Mouse (Mus musculus): ENCODE measurements around the gene Fam107a. TPM values are rescaled to one million over a fixed set of nuclear protein-coding genes. Genes with fewer than 3 reads are reported as not detected.

Fam107a gene
- polyA plus RNA-seq, 1 experiment, result 0.16 TPM

DNA sequence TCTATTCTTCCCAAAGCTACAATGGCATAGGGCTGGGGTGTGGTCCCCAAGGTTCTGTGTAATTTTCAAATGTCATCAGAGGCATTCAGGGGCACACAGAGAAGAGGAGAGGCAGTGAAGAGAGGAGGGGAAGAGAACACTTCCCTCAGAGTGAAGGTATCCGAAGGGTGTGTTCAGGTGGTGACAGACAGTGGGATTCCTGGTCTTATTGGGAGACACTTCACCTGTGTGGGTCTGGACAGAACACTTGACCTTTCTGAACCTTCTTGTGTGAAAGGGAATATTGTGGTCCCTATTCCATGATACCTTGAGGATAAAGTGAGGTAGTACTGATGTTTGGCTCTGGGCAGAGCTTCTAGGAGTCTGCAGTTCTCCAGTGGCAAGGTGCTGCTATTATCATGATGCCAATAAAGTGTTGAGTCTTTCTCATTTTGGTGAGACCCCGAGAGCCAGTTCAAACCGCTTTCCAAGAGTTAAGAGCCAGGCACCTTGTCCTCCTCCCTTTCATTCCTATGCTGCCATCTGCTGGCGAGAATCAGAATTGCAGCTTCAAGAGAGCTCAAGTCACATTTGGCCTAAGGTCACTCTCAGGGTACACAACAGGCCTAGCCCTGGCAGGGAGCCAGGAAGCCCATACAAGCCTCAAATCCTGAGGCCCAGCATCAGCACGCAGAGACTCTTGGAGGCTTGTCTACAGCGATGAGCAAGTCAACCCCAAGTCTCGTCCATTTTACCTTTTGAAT, 28.6 kb upstream of the Fam107a start:
- Histone ChIP-seq H3K36me3 (ENCODE audit: control insufficient read depth, insufficient read depth, low read length) (peaks cover 2% of the 10 kb centered on the region; the same call in 1 of the 2 replicates), H3K27ac (ENCODE audit: insufficient read depth, low read depth, low read length) (no peak overlapping the region), H3K27me3 (ENCODE audit: control insufficient read depth, insufficient read depth, low read length) (no peaks in the 10 kb centered on the region), H3K4me3 (ENCODE audit: low read depth, low read length) (no peak overlapping the region), H3K4me1 (ENCODE audit: control insufficient read depth, insufficient read depth, insufficient read length, low read length) (no peaks in the 10 kb centered on the region)
- TF ChIP-seq POLR2A (IDR thresholded peaks at IDR 0.05; ENCODE audit: low read depth, low read length) (no peak), CTCF (IDR thresholded peaks at IDR 0.05; ENCODE audit: extremely low read depth, insufficient read length, insufficient replicate concordance, low read depth, low read length) (peak; percentile 89; the same call in 1 of the 2 replicates)
- 29% methylated on average over 7 of the region's 7 CpGs for WGBS

DNA sequence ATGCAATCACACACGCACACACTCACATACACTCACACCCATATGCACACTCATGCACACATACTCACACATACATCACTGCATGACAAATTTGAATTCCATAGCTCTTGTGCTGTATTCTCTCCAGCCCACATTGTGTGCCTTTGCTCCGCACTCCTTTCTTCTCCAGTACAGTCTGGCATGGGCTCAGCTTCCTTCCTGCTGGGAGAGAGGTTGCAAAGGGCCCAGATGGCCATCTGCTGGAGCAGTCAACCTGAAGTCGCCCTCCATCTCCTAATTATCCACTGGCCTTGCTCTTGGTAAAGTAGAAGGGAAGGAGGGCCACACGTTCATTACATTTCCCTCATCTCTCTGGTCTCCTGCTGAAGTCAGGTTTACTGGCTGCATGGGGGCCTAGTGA, 27.7 kb upstream of the Fam107a start:
- Histone ChIP-seq H3K36me3 (ENCODE audit: control insufficient read depth, insufficient read depth, low read length) (no peaks in the 10 kb centered on the region), H3K4me1 (ENCODE audit: control insufficient read depth, insufficient read depth, insufficient read length, low read length) (no peaks in the 10 kb centered on the region), H3K4me3 (ENCODE audit: low read depth, low read length) (no peak overlapping the region), H3K27me3 (ENCODE audit: control insufficient read depth, insufficient read depth, low read length) (no peaks in the 10 kb centered on the region), H3K27ac (ENCODE audit: insufficient read depth, low read depth, low read length) (no peak overlapping the region)
- TF ChIP-seq CTCF (IDR thresholded peaks at IDR 0.05; ENCODE audit: extremely low read depth, insufficient read length, insufficient replicate concordance, low read depth, low read length) (no peak), POLR2A (IDR thresholded peaks at IDR 0.05; ENCODE audit: low read depth, low read length) (no peak)
- WGBS, result 91% methylated on average over 4 of the region's 4 CpGs

DNA sequence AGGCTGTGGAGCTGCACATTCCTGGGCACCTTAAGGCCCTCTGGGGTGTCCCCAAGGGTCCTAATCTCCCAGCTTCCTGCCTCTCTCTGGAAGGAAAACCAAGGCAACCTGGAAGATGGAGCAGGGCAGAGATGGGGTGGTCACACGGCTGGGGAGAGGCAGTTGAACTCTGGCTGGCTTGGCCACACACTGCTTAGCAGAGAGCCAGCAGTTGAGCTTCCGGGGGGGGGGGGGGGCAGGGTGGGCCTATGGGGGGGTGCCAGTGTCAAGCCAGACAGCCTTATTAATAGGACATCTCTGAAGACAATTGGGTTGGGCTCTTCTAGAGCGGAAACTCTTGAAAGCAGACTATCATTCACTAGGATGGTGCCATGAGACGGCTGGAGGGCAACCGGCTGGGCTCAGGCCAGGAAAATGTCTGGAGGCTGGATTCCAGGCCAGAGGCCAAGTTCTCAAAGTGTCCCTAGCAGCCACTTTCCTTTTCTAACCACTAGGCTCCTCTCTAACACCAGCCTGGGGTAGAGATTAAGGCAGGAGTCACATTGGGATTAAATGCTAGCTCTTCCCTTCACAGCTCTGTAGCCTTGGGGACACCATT, 24.8 kb upstream of the Fam107a start:
- Histone ChIP-seq H3K4me3 (ENCODE audit: low read depth, low read length) (no peak overlapping the region), H3K36me3 (ENCODE audit: control insufficient read depth, insufficient read depth, low read length) (no peaks in the 10 kb centered on the region), H3K27me3 (ENCODE audit: control insufficient read depth, insufficient read depth, low read length) (no peaks in the 10 kb centered on the region), H3K4me1 (ENCODE audit: control insufficient read depth, insufficient read depth, insufficient read length, low read length) (no peaks in the 10 kb centered on the region), H3K27ac (ENCODE audit: insufficient read depth, low read depth, low read length) (no peak overlapping the region)
- 66% methylated on average over 5 of the region's 5 CpGs for WGBS
- TF ChIP-seq POLR2A (IDR thresholded peaks at IDR 0.05; ENCODE audit: low read depth, low read length) (no peak), CTCF (IDR thresholded peaks at IDR 0.05; ENCODE audit: extremely low read depth, insufficient read length, insufficient replicate concordance, low read depth, low read length) (no peak)

DNA sequence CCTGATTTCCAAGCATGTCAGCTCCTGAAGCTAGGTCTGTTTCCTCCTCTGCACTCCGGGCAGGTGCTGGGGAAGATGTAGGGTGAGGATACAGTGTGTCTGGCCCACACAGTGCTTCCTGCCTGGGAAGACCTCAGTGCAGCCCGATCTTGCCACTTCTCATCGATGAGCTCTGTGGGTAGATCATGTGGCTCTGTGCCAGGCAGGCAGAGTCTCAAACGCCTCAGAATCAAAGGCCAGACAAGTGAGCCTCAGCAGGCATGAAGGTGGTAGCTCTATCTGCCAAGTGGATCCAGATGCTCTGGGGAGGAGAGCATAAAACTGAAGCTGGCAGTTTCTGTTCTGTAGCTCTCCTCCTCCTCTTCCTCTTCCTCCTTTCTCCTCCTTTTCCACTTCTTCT, 22.4 kb upstream of the Fam107a start:
- WGBS, result 41% methylated on average over 4 of the region's 4 CpGs
- Histone ChIP-seq H3K4me3 (ENCODE audit: low read depth, low read length) (no peak overlapping the region), H3K4me1 (ENCODE audit: control insufficient read depth, insufficient read depth, insufficient read length, low read length) (no peaks in the 10 kb centered on the region), H3K36me3 (ENCODE audit: control insufficient read depth, insufficient read depth, low read length) (no peaks in the 10 kb centered on the region), H3K27ac (ENCODE audit: insufficient read depth, low read depth, low read length) (no peak overlapping the region), H3K27me3 (ENCODE audit: control insufficient read depth, insufficient read depth, low read length) (no peaks in the 10 kb centered on the region)
- no peak for TF ChIP-seq CTCF (IDR thresholded peaks at IDR 0.05; ENCODE audit: extremely low read depth, insufficient read length, insufficient replicate concordance, low read depth, low read length)
- TF ChIP-seq POLR2A (IDR thresholded peaks at IDR 0.05; ENCODE audit: low read depth, low read length), result no peak

DNA sequence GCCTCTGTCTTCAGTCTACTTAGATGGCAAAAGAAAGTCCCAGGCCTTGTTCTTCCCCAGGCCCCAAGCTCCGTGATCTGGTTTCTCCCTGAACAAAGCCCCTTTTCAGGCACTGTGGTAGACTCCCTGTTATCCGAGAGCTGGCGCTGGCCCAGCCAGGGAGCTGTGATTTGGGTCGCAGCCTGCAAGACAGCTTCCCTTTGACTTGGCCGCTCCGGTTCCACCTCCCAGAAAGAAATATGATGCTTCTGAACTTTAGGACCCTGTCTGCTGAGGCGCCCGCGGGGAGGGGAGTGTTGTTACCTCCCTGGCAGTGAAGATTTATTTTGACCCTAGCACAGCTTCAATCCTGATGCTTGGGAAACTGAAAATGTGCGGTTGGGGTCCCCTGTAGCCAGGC, 18.1 kb upstream of the Fam107a start:
- 60% methylated on average over 10 of the region's 10 CpGs for WGBS
- Histone ChIP-seq H3K4me1 (ENCODE audit: control insufficient read depth, insufficient read depth, insufficient read length, low read length) (no peaks in the 10 kb centered on the region), H3K27me3 (ENCODE audit: control insufficient read depth, insufficient read depth, low read length) (no peaks in the 10 kb centered on the region), H3K36me3 (ENCODE audit: control insufficient read depth, insufficient read depth, low read length) (no peaks in the 10 kb centered on the region), H3K4me3 (ENCODE audit: low read depth, low read length) (no peak overlapping the region), H3K27ac (ENCODE audit: insufficient read depth, low read depth, low read length) (no peak overlapping the region)
- TF ChIP-seq CTCF (IDR thresholded peaks at IDR 0.05; ENCODE audit: extremely low read depth, insufficient read length, insufficient replicate concordance, low read depth, low read length), result no peak
- TF ChIP-seq POLR2A (IDR thresholded peaks at IDR 0.05; ENCODE audit: low read depth, low read length), result no peak

DNA sequence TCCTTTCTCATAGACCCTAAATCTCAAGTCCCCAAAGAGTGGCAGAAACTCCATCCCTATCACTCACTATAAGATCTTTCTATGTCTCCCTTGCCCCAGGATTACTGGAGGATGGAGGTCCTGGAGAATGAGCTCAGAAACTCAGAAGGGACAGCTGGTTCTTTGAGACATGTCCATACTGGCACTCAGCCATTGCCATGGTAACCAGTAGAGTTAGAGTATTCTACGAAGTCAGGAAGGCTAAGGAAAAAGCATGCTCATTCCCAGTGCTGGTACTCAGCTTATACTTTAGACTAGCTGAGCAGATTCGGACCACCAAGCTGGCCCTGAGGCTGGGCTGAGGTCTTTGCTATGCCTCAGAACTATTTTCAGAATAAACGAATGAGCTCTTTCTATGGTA, 16.7 kb upstream of the Fam107a start:
- no peaks in the 10 kb centered on the region for H3K4me1 ChIP-seq (ENCODE audit: control insufficient read depth, insufficient read depth, insufficient read length, low read length)
- H3K27ac ChIP-seq (ENCODE audit: insufficient read depth, low read depth, low read length), result no peak overlapping the region
- no peak for TF ChIP-seq POLR2A (IDR thresholded peaks at IDR 0.05; ENCODE audit: low read depth, low read length)
- TF ChIP-seq CTCF (IDR thresholded peaks at IDR 0.05; ENCODE audit: extremely low read depth, insufficient read length, insufficient replicate concordance, low read depth, low read length), result no peak
- 80% methylated on average over 3 of the region's 3 CpGs for WGBS
- H3K27me3 ChIP-seq (ENCODE audit: control insufficient read depth, insufficient read depth, low read length), result no peaks in the 10 kb centered on the region
- no peak overlapping the region for H3K4me3 ChIP-seq (ENCODE audit: low read depth, low read length)
- no peaks in the 10 kb centered on the region for H3K36me3 ChIP-seq (ENCODE audit: control insufficient read depth, insufficient read depth, low read length)

All from small intestine, adult 2 months (tissue).